Mouse (Mus musculus) embryonic facial prominence, embryonic 12.5 days (tissue): ENCODE results near the gene Pcnx3. TPM values are rescaled to one million over a fixed set of nuclear protein-coding genes. Genes with fewer than 3 reads are reported as not detected.
"Not testable (repeated sequence)": the region's sequence is repeated elsewhere in the genome, so short reads cannot be mapped to it uniquely, and the experiment has no call there.

Experiments
- ATAC-seq: fragments of 200-750 bp; cut with Nextera tagmentation; 2 replicates; pipeline ENCODE4 v1.8.0; 2017; ENCODE audit not compliant: insufficient number of reproducible peaks, insufficient read depth, low FRiP score, low TSS enrichment
- H3K27ac ChIP-seq: fragments of 300-500 bp; sonication (generic); 2 replicates; pipeline ENCODE4 v1.5.1; 2016; ENCODE audit warnings: mild to moderate bottlenecking
- H3K27me3 ChIP-seq: fragments of 300-500 bp; sonication (generic); 2 replicates; pipeline ENCODE4 v1.6.1; 2016; ENCODE audit warnings: mild to moderate bottlenecking, moderate library complexity
- H3K36me3 ChIP-seq: fragments of 300-500 bp; sonication (generic); 2 replicates; pipeline ENCODE4 v1.6.1; 2016; ENCODE audit warnings: mild to moderate bottlenecking
- H3K4me1 ChIP-seq: fragments of 300-500 bp; sonication (generic); 2 replicates; pipeline ENCODE4 v1.6.1; 2016
- H3K4me2 ChIP-seq: fragments of 300-500 bp; sonication (generic); replicated peaks from 2 replicates; pipeline ENCODE4 v1.6.1; 2016; ENCODE audit warnings: mild to moderate bottlenecking, moderate library complexity
- H3K4me3 ChIP-seq: fragments of 300-500 bp; sonication (generic); 2 replicates; pipeline ENCODE4 v1.5.1; 2016; ENCODE audit warnings: mild to moderate bottlenecking
- H3K9ac ChIP-seq: fragments of 300-500 bp; sonication (generic); 2 replicates; pipeline ENCODE4 v1.6.1; 2016; ENCODE audit warnings: mild to moderate bottlenecking, moderate library complexity
- H3K9me3 ChIP-seq: fragments of 300-500 bp; sonication (generic); 2 replicates; pipeline ENCODE4 v1.6.1; 2016; ENCODE audit warnings: mild to moderate bottlenecking, moderate library complexity
- WGBS: fragments of 180-500 bp; shearing (Covaris S2); methylation state at CpG from one replicate; pipeline ENCODE4 v1.1.7; 2016; 5-methylcytosine and 5-hydroxymethylcytosine counted together
- polyA plus RNA-seq: library from polyadenylated mRNA; unstranded; fragments of >200 nt; fragmentation: Nextera tagmentation; extraction: Ambion mirVana; gene quantifications from 2 replicates; pipeline ENCODE4 v1.2.1, GENCODE M21; 2016

Pcnx3 gene
- polyA plus RNA-seq, 1 experiment from 2014 or later, result 33.1 TPM

- peak overlapping the region; percentile 95 for H3K9ac ChIP-seq
- peak overlapping the region; percentile 90 for H3K27ac ChIP-seq
- peak; percentile 47; the same call in 1 of the 2 replicates for ATAC-seq
- H3K36me3 ChIP-seq, result peaks cover 49% of the 10 kb centered on the region
- H3K27me3 ChIP-seq, result no peaks in the 10 kb centered on the region
- H3K4me3 ChIP-seq, result peak overlapping the region; percentile 95
- 10% methylated on average over 42 of the region's 42 CpGs for WGBS
- no peaks in the 10 kb centered on the region for H3K9me3 ChIP-seq
- peak overlapping the region; percentile 94 for H3K4me2 ChIP-seq
- peaks cover 48% of the 10 kb centered on the region for H3K4me1 ChIP-seq
Observed at GRCm38 (mm10) chr19:5689565-5690342, 1.0 kb upstream of the Pcnx3 start.

GRCm38 (mm10) chr19:5689088-5689428 lies 350 bp upstream of the Pcnx3 start:
- WGBS, result 1% methylated on average over 7 of the region's 7 CpGs
- peaks cover 55% of the 10 kb centered on the region for H3K36me3 ChIP-seq
- H3K9me3 ChIP-seq, result no peaks in the 10 kb centered on the region
- no peaks in the 10 kb centered on the region for H3K27me3 ChIP-seq
- H3K4me1 ChIP-seq, result peaks cover 48% of the 10 kb centered on the region
- H3K4me3 ChIP-seq, result peak overlapping the region; percentile 95
- peak overlapping the region; percentile 90 for H3K27ac ChIP-seq
- H3K9ac ChIP-seq, result peak overlapping the region; percentile 95
- ATAC-seq, result no peak
- peak overlapping the region; percentile 94 for H3K4me2 ChIP-seq

- Histone ChIP-seq H3K4me2 (peak overlapping the region; percentile 94), H3K4me1 (peaks cover 37% of the 10 kb centered on the region), H3K27ac (peak overlapping the region; percentile 90), H3K27me3 (no peaks in the 10 kb centered on the region), H3K4me3 (peak overlapping the region; percentile 95), H3K9me3 (no peaks in the 10 kb centered on the region), H3K9ac (peak overlapping the region; percentile 95), H3K36me3 (peaks cover 55% of the 10 kb centered on the region)
- 21% methylated on average over 9 of the region's 9 CpGs for WGBS
- ATAC-seq, result no peak
Observed at GRCm38 (mm10) chr19:5687738-5688137, 970 bp downstream of the Pcnx3 start.

- Histone ChIP-seq H3K4me3 (peak overlapping the region; percentile 95), H3K9ac (peak overlapping the region; percentile 95; the same call in 1 of the 2 replicates), H3K4me2 (peak overlapping the region; percentile 94), H3K4me1 (peaks cover 29% of the 10 kb centered on the region), H3K36me3 (peaks cover 60% of the 10 kb centered on the region)
- H3K27me3 ChIP-seq, ATAC-seq, H3K9me3 ChIP-seq, H3K27ac ChIP-seq: not testable (repeated sequence)
- 89% methylated on average over 12 of the region's 12 CpGs for WGBS
Observed at GRCm38 (mm10) chr19:5686954-5687353, 1.8 kb downstream of the Pcnx3 start.

- ATAC-seq, result no peak
- no peak overlapping the region for H3K9ac ChIP-seq
- no peak overlapping the region for H3K27ac ChIP-seq
- H3K27me3 ChIP-seq, result no peaks in the 10 kb centered on the region
- no peaks in the 10 kb centered on the region for H3K9me3 ChIP-seq
- H3K4me2 ChIP-seq, result no peak overlapping the region
- WGBS, result 90% methylated on average over 13 of the region's 13 CpGs
- peaks cover 60% of the 10 kb centered on the region for H3K36me3 ChIP-seq
- peaks cover 24% of the 10 kb centered on the region for H3K4me1 ChIP-seq
- no peak overlapping the region for H3K4me3 ChIP-seq
Observed at GRCm38 (mm10) chr19:5686437-5686836, 2.3 kb downstream of the Pcnx3 start.

GRCm38 (mm10) chr19:5685861-5686260 lies 2.8 kb downstream of the Pcnx3 start:
- no peak overlapping the region for H3K4me2 ChIP-seq
- H3K36me3 ChIP-seq, result peaks cover 60% of the 10 kb centered on the region
- ATAC-seq, result no peak
- WGBS, result 93% methylated on average over 11 of the region's 11 CpGs
- no peak overlapping the region for H3K27ac ChIP-seq
- H3K9ac ChIP-seq, result no peak overlapping the region
- H3K27me3 ChIP-seq, result no peaks in the 10 kb centered on the region
- H3K9me3 ChIP-seq, result no peaks in the 10 kb centered on the region
- H3K4me1 ChIP-seq, result peaks cover 19% of the 10 kb centered on the region
- no peak overlapping the region for H3K4me3 ChIP-seq

GRCm38 (mm10) chr19:5685431-5685830 lies 3.3 kb downstream of the Pcnx3 start:
- no peak overlapping the region for H3K27ac ChIP-seq
- no peaks in the 10 kb centered on the region for H3K9me3 ChIP-seq
- no peak for ATAC-seq
- no peaks in the 10 kb centered on the region for H3K27me3 ChIP-seq
- H3K4me1 ChIP-seq, result peaks cover 14% of the 10 kb centered on the region
- no peak overlapping the region for H3K4me2 ChIP-seq
- peaks cover 61% of the 10 kb centered on the region for H3K36me3 ChIP-seq
- no peak overlapping the region for H3K9ac ChIP-seq
- H3K4me3 ChIP-seq, result no peak overlapping the region
- 95% methylated on average over 19 of the region's 19 CpGs for WGBS

- Histone ChIP-seq H3K4me2 (no peak overlapping the region), H3K9me3 (no peaks in the 10 kb centered on the region), H3K4me3 (no peak overlapping the region), H3K9ac (no peak overlapping the region), H3K27ac (no peak overlapping the region), H3K27me3 (no peaks in the 10 kb centered on the region), H3K36me3 (peaks cover 66% of the 10 kb centered on the region), H3K4me1 (peaks cover 12% of the 10 kb centered on the region)
- 90% methylated on average over 13 of the region's 13 CpGs for WGBS
- no peak for ATAC-seq
Observed at GRCm38 (mm10) chr19:5684985-5685384, 3.7 kb downstream of the Pcnx3 start.

- Histone ChIP-seq H3K9me3 (no peaks in the 10 kb centered on the region), H3K27ac (no peak overlapping the region), H3K4me3 (no peak overlapping the region), H3K4me2 (no peak overlapping the region), H3K36me3 (peaks cover 73% of the 10 kb centered on the region), H3K27me3 (no peaks in the 10 kb centered on the region), H3K4me1 (peaks cover 12% of the 10 kb centered on the region), H3K9ac (no peak overlapping the region)
- ATAC-seq, result no peak
- WGBS, result 90% methylated on average over 12 of the region's 12 CpGs
Observed at GRCm38 (mm10) chr19:5684236-5684635, 4.5 kb downstream of the Pcnx3 start.

GRCm38 (mm10) chr19:5680432-5680831 lies 8.3 kb downstream of the Pcnx3 start:
- no peak overlapping the region for H3K4me3 ChIP-seq
- H3K9me3 ChIP-seq, result no peaks in the 10 kb centered on the region
- H3K4me2 ChIP-seq, result no peak overlapping the region
- H3K4me1 ChIP-seq, result no peaks in the 10 kb centered on the region
- no peak overlapping the region for H3K9ac ChIP-seq
- H3K36me3 ChIP-seq, result peaks cover 92% of the 10 kb centered on the region
- no peak for ATAC-seq
- H3K27ac ChIP-seq, result no peak overlapping the region
- 93% methylated on average over 4 of the region's 4 CpGs for WGBS
- no peaks in the 10 kb centered on the region for H3K27me3 ChIP-seq

GRCm38 (mm10) chr19:5668372-5668771 lies 20.3 kb downstream of the Pcnx3 start:
- Histone ChIP-seq H3K27ac (no peak overlapping the region), H3K36me3 (peaks cover 87% of the 10 kb centered on the region), H3K9me3 (no peaks in the 10 kb centered on the region), H3K27me3 (no peaks in the 10 kb centered on the region), H3K4me1 (no peaks in the 10 kb centered on the region; the same call in 1 of the 2 replicates), H3K4me2 (no peak overlapping the region), H3K9ac (no peak overlapping the region), H3K4me3 (no peak overlapping the region)
- ATAC-seq, result no peak
- 90% methylated on average over 4 of the region's 4 CpGs for WGBS

GRCm38 (mm10) chr19:5666386-5666785 lies 22.3 kb downstream of the Pcnx3 start:
- no peak overlapping the region for H3K9ac ChIP-seq
- no peak overlapping the region for H3K4me3 ChIP-seq
- H3K27me3 ChIP-seq, result no peaks in the 10 kb centered on the region
- H3K27ac ChIP-seq, result no peak overlapping the region
- ATAC-seq, result no peak
- no peaks in the 10 kb centered on the region for H3K9me3 ChIP-seq
- 94% methylated on average over 18 of the region's 18 CpGs for WGBS
- H3K4me1 ChIP-seq, result peaks cover 9% of the 10 kb centered on the region
- H3K36me3 ChIP-seq, result peaks cover 67% of the 10 kb centered on the region
- no peak overlapping the region for H3K4me2 ChIP-seq
